Mouse (Mus musculus): ENCODE data around the gene 6430548M08Rik. TPM values are rescaled to one million over a fixed set of nuclear protein-coding genes. Genes with fewer than 3 reads are reported as not detected.
A peak's percentile ranks its signal among the peaks of the same experiment; 100 is the strongest.

6430548M08Rik gene
- polyA plus RNA-seq (2016; fragmentation: Nextera tagmentation; extraction: Ambion mirVana) = 5.2 and 12.5 TPM in 2 replicates

- Histone ChIP-seq H3K9me3 (no peaks in the 10 kb centered on the region), H3K4me1 (replicated peaks) (peaks cover 25% of the 10 kb centered on the region), H3K27me3 (ENCODE audit: insufficient read depth, poor library complexity, severe bottlenecking) (peaks cover 50% of the 10 kb centered on the region), H3K36me3 (no peaks in the 10 kb centered on the region), H3K4me3 (peak within 1 kb of the TSS; percentile 72), H3K27ac (peak within 1 kb of the TSS; percentile 91)
- peak; percentile 100 for DNase-seq (ENCODE audit: low spot score)
- WGBS = under 1% methylated on average over 61 of the region's 61 CpGs
These were observed at the start of gene 6430548M08Rik for GRCm38 (mm10) chr8:120113758-120114255. Gene 6430548M08Rik, plus strand, starts transcription at chr8:120114152.

GRCm38 (mm10) chr8:120065611-120066010, 48.3 kb upstream of the 6430548M08Rik start:
- peaks cover 12% of the 10 kb centered on the region for H3K4me1 ChIP-seq (replicated peaks)
- no peak overlapping the region for H3K4me3 ChIP-seq
- no peaks in the 10 kb centered on the region; the same call in 1 of the 2 replicates for H3K27me3 ChIP-seq (ENCODE audit: insufficient read depth, poor library complexity, severe bottlenecking)
- H3K27ac ChIP-seq = no peak overlapping the region
- no peak for DNase-seq (ENCODE audit: low spot score)
- no peaks in the 10 kb centered on the region for H3K36me3 ChIP-seq
- 86% methylated on average over 8 of the region's 8 CpGs for WGBS
- no peaks in the 10 kb centered on the region for H3K9me3 ChIP-seq

- Histone ChIP-seq H3K4me1 (replicated peaks) (peaks cover 10% of the 10 kb centered on the region), H3K27ac (no peak overlapping the region), H3K9me3 (no peaks in the 10 kb centered on the region), H3K4me3 (no peak overlapping the region), H3K27me3 (ENCODE audit: insufficient read depth, poor library complexity, severe bottlenecking) (no peaks in the 10 kb centered on the region; the same call in 1 of the 2 replicates), H3K36me3 (no peaks in the 10 kb centered on the region)
- 90% methylated on average over 4 of the region's 4 CpGs for WGBS
- no peak for DNase-seq (ENCODE audit: low spot score)
These were observed 47.7 kb upstream of the 6430548M08Rik start for GRCm38 (mm10) chr8:120066226-120066625.

GRCm38 (mm10) chr8:120067936-120068668, 45.9 kb upstream of the 6430548M08Rik start:
- H3K9me3 ChIP-seq = no peaks in the 10 kb centered on the region
- peak overlapping the region; percentile 40; the same call in 1 of the 2 replicates for H3K27ac ChIP-seq
- no peak for DNase-seq (ENCODE audit: low spot score)
- 65% methylated on average over 19 of the region's 19 CpGs for WGBS
- H3K27me3 ChIP-seq (ENCODE audit: insufficient read depth, poor library complexity, severe bottlenecking) = 0 out of 2 replicates have a peak, but pooled peaks cover under 1% of the 10 kb centered on the region
- no peaks in the 10 kb centered on the region for H3K36me3 ChIP-seq
- peaks cover 21% of the 10 kb centered on the region for H3K4me1 ChIP-seq (replicated peaks)
- no peak overlapping the region for H3K4me3 ChIP-seq

GRCm38 (mm10) chr8:120071684-120072083, 42.3 kb upstream of the 6430548M08Rik start:
- Histone ChIP-seq H3K27me3 (ENCODE audit: insufficient read depth, poor library complexity, severe bottlenecking) (peaks cover 12% of the 10 kb centered on the region; the same call in 1 of the 2 replicates), H3K27ac (no peak overlapping the region), H3K4me3 (no peak overlapping the region), H3K9me3 (no peaks in the 10 kb centered on the region), H3K36me3 (no peaks in the 10 kb centered on the region), H3K4me1 (replicated peaks) (peaks cover 39% of the 10 kb centered on the region)
- DNase-seq (ENCODE audit: low spot score) = peak; percentile 87
- 28% methylated on average over 4 of the region's 4 CpGs for WGBS

- H3K36me3 ChIP-seq = no peaks in the 10 kb centered on the region
- H3K9me3 ChIP-seq = no peaks in the 10 kb centered on the region
- H3K4me1 ChIP-seq (replicated peaks) = peaks cover 39% of the 10 kb centered on the region
- 65% methylated on average over 9 of the region's 9 CpGs for WGBS
- peaks cover 12% of the 10 kb centered on the region; the same call in 1 of the 2 replicates for H3K27me3 ChIP-seq (ENCODE audit: insufficient read depth, poor library complexity, severe bottlenecking)
- peak overlapping the region; percentile 30; the same call in 1 of the 2 replicates for H3K27ac ChIP-seq
- no peak overlapping the region for H3K4me3 ChIP-seq
- no peak for DNase-seq (ENCODE audit: low spot score)
These were observed 41.7 kb upstream of the 6430548M08Rik start for GRCm38 (mm10) chr8:120072259-120072658.

- no peaks in the 10 kb centered on the region for H3K9me3 ChIP-seq
- 86% methylated on average over 8 of the region's 8 CpGs for WGBS
- peak overlapping the region; percentile 30; the same call in 1 of the 2 replicates for H3K27ac ChIP-seq
- no peak for DNase-seq (ENCODE audit: low spot score)
- no peak overlapping the region for H3K4me3 ChIP-seq
- peaks cover 39% of the 10 kb centered on the region for H3K4me1 ChIP-seq (replicated peaks)
- H3K36me3 ChIP-seq = no peaks in the 10 kb centered on the region
- peaks cover 12% of the 10 kb centered on the region; the same call in 1 of the 2 replicates for H3K27me3 ChIP-seq (ENCODE audit: insufficient read depth, poor library complexity, severe bottlenecking)
These were observed 41.1 kb upstream of the 6430548M08Rik start for GRCm38 (mm10) chr8:120072827-120073226.

- H3K27me3 ChIP-seq (ENCODE audit: insufficient read depth, poor library complexity, severe bottlenecking) = peaks cover 12% of the 10 kb centered on the region; the same call in 1 of the 2 replicates
- H3K4me1 ChIP-seq (replicated peaks) = peaks cover 35% of the 10 kb centered on the region
- no peaks in the 10 kb centered on the region for H3K36me3 ChIP-seq
- H3K27ac ChIP-seq = no peak overlapping the region
- no peaks in the 10 kb centered on the region for H3K9me3 ChIP-seq
- no peak overlapping the region for H3K4me3 ChIP-seq
- DNase-seq (ENCODE audit: low spot score) = no peak
- 75% methylated on average over 6 of the region's 6 CpGs for WGBS
These were observed 39.4 kb upstream of the 6430548M08Rik start for GRCm38 (mm10) chr8:120074516-120074915.

- peaks cover 12% of the 10 kb centered on the region; the same call in 1 of the 2 replicates for H3K27me3 ChIP-seq (ENCODE audit: insufficient read depth, poor library complexity, severe bottlenecking)
- peaks cover 35% of the 10 kb centered on the region for H3K4me1 ChIP-seq (replicated peaks)
- H3K9me3 ChIP-seq = no peaks in the 10 kb centered on the region
- no peak for DNase-seq (ENCODE audit: low spot score)
- peak overlapping the region; percentile 45 for H3K27ac ChIP-seq
- H3K4me3 ChIP-seq = no peak overlapping the region
- H3K36me3 ChIP-seq = peaks cover 6% of the 10 kb centered on the region
- WGBS = 50% methylated on average over 6 of the region's 6 CpGs
These were observed 38.6 kb upstream of the 6430548M08Rik start for GRCm38 (mm10) chr8:120075347-120075746.

- peak; percentile 68 for DNase-seq (ENCODE audit: low spot score)
- Histone ChIP-seq H3K27me3 (ENCODE audit: insufficient read depth, poor library complexity, severe bottlenecking) (peaks cover 11% of the 10 kb centered on the region; the same call in 1 of the 2 replicates), H3K36me3 (peaks cover 33% of the 10 kb centered on the region), H3K27ac (no peak overlapping the region), H3K4me1 (replicated peaks) (peaks cover 19% of the 10 kb centered on the region), H3K9me3 (no peaks in the 10 kb centered on the region), H3K4me3 (no peak overlapping the region)
- WGBS = 16% methylated on average over 10 of the region's 10 CpGs
These were observed 35.9 kb upstream of the 6430548M08Rik start for GRCm38 (mm10) chr8:120078080-120078479.

GRCm38 (mm10) chr8:120079361-120079760, 34.6 kb upstream of the 6430548M08Rik start:
- DNase-seq (ENCODE audit: low spot score) = no peak
- 66% methylated on average over 5 of the region's 5 CpGs for WGBS
- Histone ChIP-seq H3K27me3 (ENCODE audit: insufficient read depth, poor library complexity, severe bottlenecking) (peaks cover 6% of the 10 kb centered on the region; the same call in 1 of the 2 replicates), H3K4me3 (no peak overlapping the region), H3K36me3 (peaks cover 42% of the 10 kb centered on the region), H3K4me1 (replicated peaks) (peaks cover 16% of the 10 kb centered on the region), H3K9me3 (no peaks in the 10 kb centered on the region), H3K27ac (no peak overlapping the region)

GRCm38 (mm10) chr8:120083261-120083660, 30.7 kb upstream of the 6430548M08Rik start:
- Histone ChIP-seq H3K27me3 (ENCODE audit: insufficient read depth, poor library complexity, severe bottlenecking) (no peaks in the 10 kb centered on the region), H3K4me1 (replicated peaks) (no peaks in the 10 kb centered on the region), H3K27ac (no peak overlapping the region), H3K9me3 (no peaks in the 10 kb centered on the region), H3K4me3 (no peak overlapping the region), H3K36me3 (peaks cover 80% of the 10 kb centered on the region)
- no peak for DNase-seq (ENCODE audit: low spot score)
- WGBS = 93% methylated on average over 8 of the region's 8 CpGs

- 91% methylated on average over 8 of the region's 8 CpGs for WGBS
- DNase-seq (ENCODE audit: low spot score) = no peak
- peaks cover 88% of the 10 kb centered on the region for H3K36me3 ChIP-seq
These were observed 29.2 kb upstream of the 6430548M08Rik start for GRCm38 (mm10) chr8:120084783-120085182.

More at GRCm38 (mm10) chr8:120084783-120085182, 29.2 kb upstream of the 6430548M08Rik start:
- H3K9me3 ChIP-seq = no peaks in the 10 kb centered on the region
- no peak overlapping the region for H3K27ac ChIP-seq
- H3K27me3 ChIP-seq (ENCODE audit: insufficient read depth, poor library complexity, severe bottlenecking) = no peaks in the 10 kb centered on the region
- H3K4me1 ChIP-seq (replicated peaks) = no peaks in the 10 kb centered on the region
- H3K4me3 ChIP-seq = no peak overlapping the region

Data from hindbrain, embryonic 10.5 days (tissue).